Mouse (Mus musculus): ENCODE measurements around the gene Gmeb1. TPM values are rescaled to one million over a fixed set of nuclear protein-coding genes. Genes with fewer than 3 reads are reported as not detected.

The Gmeb1 gene
- total and polyA plus RNA-seq, 3 experiments, result 7.9 to 19.3 (median 9.0) TPM

DNA sequence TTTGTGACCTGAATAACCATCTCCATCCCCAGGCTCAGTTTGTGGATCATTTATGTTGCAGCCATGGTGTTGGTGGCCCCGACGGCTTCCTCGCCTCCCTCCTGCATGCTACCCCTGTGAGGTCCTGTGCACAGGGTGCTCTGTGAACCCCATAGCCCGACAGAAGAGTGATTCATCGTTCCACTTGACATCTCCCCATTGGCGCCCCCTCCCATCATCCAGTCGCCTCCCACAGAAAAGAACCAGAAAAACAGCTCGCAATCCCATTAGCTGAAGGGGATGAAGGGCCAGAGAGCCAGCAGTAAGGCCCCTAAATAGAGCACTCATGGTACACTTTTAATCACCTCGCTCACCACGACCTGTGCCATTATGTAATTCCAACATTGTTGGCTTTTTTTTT lies 84.9 kb downstream of the Gmeb1 start:
- H3K9me3 ChIP-seq (replicated peaks; ENCODE audit: low read length), result no peaks in the 10 kb centered on the region
- no peak overlapping the region for H3K4me2 ChIP-seq (ENCODE audit: insufficient read depth, low read depth, poor library complexity, severe bottlenecking)
- H3K4me1 ChIP-seq (ENCODE audit: control insufficient read depth in 1 of 2, insufficient read depth in 2 of 2), result peaks cover 4 to 29% of the 10 kb centered on the region in 2 experiments; a peak in 3 of 4 replicates
- H3K36me3 ChIP-seq (replicated peaks in 1 of 2; ENCODE audit: control insufficient read depth in 1 of 2, insufficient read depth in 1 of 2, low read length in 1 of 2), result peaks cover 0 to 13% of the 10 kb centered on the region in 2 experiments
- in situ Hi-C loops (cut with MboI; ENCODE audit: low pct_ligation_motif_present, low pct_unique_long_range_greater_than_20kb, low sequenced_read_pairs), result loop anchor here (10.0 to 25.0 kb wide), 2 partner anchors 82 to 236 kb away; partner anchors contain the start of gene Phactr4
- dilution Hi-C loops (cut with MboI; ENCODE audit: extremely low pct_ligation_motif_present, extremely low pct_unique_long_range_greater_than_20kb, low sequenced_read_pairs), result no loop called here
- no peaks in the 10 kb centered on the region; the same call in 1 of the 2 replicates for H3K79me2 ChIP-seq (replicated peaks; ENCODE audit: control insufficient read depth, extremely low read depth, insufficient read depth, poor library complexity, severe bottlenecking)
- no peak overlapping the region for H3K9ac ChIP-seq (ENCODE audit: insufficient read depth, low read depth)
- no peak for DNase-seq (ENCODE audit: extremely low read depth)
- no peak overlapping the region for H3K27ac ChIP-seq (ENCODE audit: insufficient read depth, low read depth)
- H3K27me3 ChIP-seq (replicated peaks), result peaks cover 1% of the 10 kb centered on the region
- TF ChIP-seq RAD21 (IDR thresholded peaks at IDR 0.05; ENCODE audit: low read depth, low read length), result no peak
- no peak for TF ChIP-seq ZNF384 (IDR thresholded peaks at IDR 0.05; ENCODE audit: low read depth, low read length)
- no peak for TF ChIP-seq NRF1 (IDR thresholded peaks at IDR 0.05; ENCODE audit: low read depth, low read length)
- no peak for TF ChIP-seq ELF1 (IDR thresholded peaks at IDR 0.05; ENCODE audit: low read depth, low read length)
- no peak for TF ChIP-seq JUND (conservative IDR thresholded peaks at IDR 0.05; ENCODE audit: low read depth, low read length)
- TF ChIP-seq HCFC1 (IDR thresholded peaks at IDR 0.05; ENCODE audit: low read depth, low read length), result no peak
- no peak for TF ChIP-seq ETS1 (conservative IDR thresholded peaks at IDR 0.05; ENCODE audit: low read depth, low read length)
- no peak for TF ChIP-seq KAT2A (IDR thresholded peaks at IDR 0.05; ENCODE audit: insufficient replicate concordance, low read length)
- TF ChIP-seq E2F4 (IDR thresholded peaks at IDR 0.05; ENCODE audit: insufficient replicate concordance, low read depth, low read length), result no peak
- no peak for TF ChIP-seq SMC3 (IDR thresholded peaks at IDR 0.05; ENCODE audit: low read depth, low read length)
- no peak for TF ChIP-seq GABPA (IDR thresholded peaks at IDR 0.05; ENCODE audit: insufficient replicate concordance, low read depth, low read length)
- TF ChIP-seq RCOR1 (conservative IDR thresholded peaks at IDR 0.05; ENCODE audit: low read depth, low read length), result no peak
- no peak overlapping the region for H3K4me3 ChIP-seq (replicated peaks in 1 of 3; ENCODE audit: low read depth in 2 of 3, low read length in 2 of 3, poor library complexity in 1 of 3)

Other genes starting within 250 kb of the Gmeb1 start
- gene Gm10300, start 186.9 kb downstream of the Gmeb1 start, total RNA-seq (2012; rRNA removed), result 0.08 TPM in 2 replicates
- not detected in 2 replicates for gene Gm10300, start 186.9 kb downstream of the Gmeb1 start, total RNA-seq (2014; rRNA removed)
- not detected in 2 replicates for gene Gm10300, start 186.9 kb downstream of the Gmeb1 start, polyA plus RNA-seq (2012; ENCODE audit: insufficient read length, low read depth)
- 8.4 and 10.0 TPM in 2 replicates for gene Epb41, start 186.3 kb downstream of the Gmeb1 start, total RNA-seq (2012; rRNA removed)
- 6.0 and 7.1 TPM in 2 replicates for gene Epb41, start 186.3 kb downstream of the Gmeb1 start, total RNA-seq (2014; rRNA removed)
- 16.5 and 21.6 TPM in 2 replicates for gene Epb41, start 186.3 kb downstream of the Gmeb1 start, polyA plus RNA-seq (2012; ENCODE audit: insufficient read length, low read depth)
- not detected in 2 replicates for gene Oprd1, start 117.1 kb downstream of the Gmeb1 start, total RNA-seq (2012; rRNA removed)
- gene Oprd1, start 117.1 kb downstream of the Gmeb1 start, total RNA-seq (2014; rRNA removed), result not detected in 2 replicates
- gene Oprd1, start 117.1 kb downstream of the Gmeb1 start, polyA plus RNA-seq (2012; ENCODE audit: insufficient read length, low read depth), result not detected in 2 replicates
- 51.6 and 63.8 TPM in 2 replicates for gene Ythdf2, start 49.3 kb downstream of the Gmeb1 start, total RNA-seq (2012; rRNA removed)
- 53.3 and 56.5 TPM in 2 replicates for gene Ythdf2, start 49.3 kb downstream of the Gmeb1 start, total RNA-seq (2014; rRNA removed)
- 78.3 and 79.4 TPM in 2 replicates for gene Ythdf2, start 49.3 kb downstream of the Gmeb1 start, polyA plus RNA-seq (2012; ENCODE audit: insufficient read length, low read depth)
- 29.8 and 40.2 TPM in 2 replicates for gene Taf12, start 12.8 kb upstream of the Gmeb1 start, total RNA-seq (2012; rRNA removed)
- 74.7 and 86.1 TPM in 2 replicates for gene Taf12, start 12.8 kb upstream of the Gmeb1 start, total RNA-seq (2014; rRNA removed)
- gene Taf12, start 12.8 kb upstream of the Gmeb1 start, polyA plus RNA-seq (2012; ENCODE audit: insufficient read length, low read depth), result 47.8 and 53.5 TPM in 2 replicates
- gene Rab42, start 41.8 kb upstream of the Gmeb1 start, total RNA-seq (2012; rRNA removed), result 0.38 and 0.51 TPM in 2 replicates
- not detected in 2 replicates for gene Rab42, start 41.8 kb upstream of the Gmeb1 start, total RNA-seq (2014; rRNA removed)
- 0.31 TPM in 1 of 2 replicates, not detected in the other for gene Rab42, start 41.8 kb upstream of the Gmeb1 start, polyA plus RNA-seq (2012; ENCODE audit: insufficient read length, low read depth)
- 71.5 and 86.5 TPM in 2 replicates for gene Trnau1ap, start 67.9 kb upstream of the Gmeb1 start, total RNA-seq (2012; rRNA removed)
- 70.6 and 80.5 TPM in 2 replicates for gene Trnau1ap, start 67.9 kb upstream of the Gmeb1 start, total RNA-seq (2014; rRNA removed)
- gene Trnau1ap, start 67.9 kb upstream of the Gmeb1 start, polyA plus RNA-seq (2012; ENCODE audit: insufficient read length, low read depth), result 60.7 and 64.4 TPM in 2 replicates
- 93.6 and 126 TPM in 2 replicates for gene Rcc1, start 92.0 kb upstream of the Gmeb1 start, total RNA-seq (2012; rRNA removed)
- 148 and 150 TPM in 2 replicates for gene Rcc1, start 92.0 kb upstream of the Gmeb1 start, total RNA-seq (2014; rRNA removed)
- 149 and 170 TPM in 2 replicates for gene Rcc1, start 92.0 kb upstream of the Gmeb1 start, polyA plus RNA-seq (2012; ENCODE audit: insufficient read length, low read depth)
- gene Phactr4, start 160.9 kb upstream of the Gmeb1 start, total RNA-seq (2012; rRNA removed), result 1.0 and 1.4 TPM in 2 replicates
- 0.72 and 0.95 TPM in 2 replicates for gene Phactr4, start 160.9 kb upstream of the Gmeb1 start, total RNA-seq (2014; rRNA removed)
- 9.6 and 9.9 TPM in 2 replicates for gene Phactr4, start 160.9 kb upstream of the Gmeb1 start, polyA plus RNA-seq (2012; ENCODE audit: insufficient read length, low read depth)
- 17.6 and 20.9 TPM in 2 replicates for gene Med18, start 202.3 kb upstream of the Gmeb1 start, total RNA-seq (2012; rRNA removed)
- 13.9 and 15.5 TPM in 2 replicates for gene Med18, start 202.3 kb upstream of the Gmeb1 start, total RNA-seq (2014; rRNA removed)
- 12.7 TPM in 2 replicates for gene Med18, start 202.3 kb upstream of the Gmeb1 start, polyA plus RNA-seq (2012; ENCODE audit: insufficient read length, low read depth)
- gene Sesn2, start 248.9 kb upstream of the Gmeb1 start, total RNA-seq (2012; rRNA removed), result 44.3 and 68.1 TPM in 2 replicates
- 35.4 and 35.6 TPM in 2 replicates for gene Sesn2, start 248.9 kb upstream of the Gmeb1 start, total RNA-seq (2014; rRNA removed)
- 31.5 and 40.1 TPM in 2 replicates for gene Sesn2, start 248.9 kb upstream of the Gmeb1 start, polyA plus RNA-seq (2012; ENCODE audit: insufficient read length, low read depth)

Measured in CH12.LX (cell line).